Mouse (Mus musculus): ENCODE measurements around the gene Masp2.

DNA sequence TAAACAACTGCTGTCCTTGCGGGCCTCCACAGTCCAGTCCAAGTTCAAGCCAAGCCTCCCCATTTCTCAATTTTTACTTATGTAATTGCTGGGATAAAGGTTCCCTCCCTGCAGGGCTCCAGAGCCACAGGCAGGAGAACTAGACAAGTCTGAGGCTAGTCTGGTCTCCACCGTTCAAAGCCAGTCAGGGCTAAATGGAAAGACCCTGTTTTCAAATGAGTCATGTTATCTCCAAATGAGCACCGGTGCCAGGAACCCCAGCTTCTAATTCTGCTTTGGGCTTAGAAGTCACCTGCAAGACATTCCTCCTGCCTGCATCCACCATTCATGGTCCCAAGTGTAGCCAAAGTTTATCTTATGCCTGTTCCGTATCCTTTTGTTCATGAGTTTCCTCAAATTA, 483 bp upstream of the Masp2 start:
- TF ChIP-seq POLR2A (IDR thresholded peaks at IDR 0.05; ENCODE audit: control insufficient read depth, low read depth, low read length) = no peak
- no peak for TF ChIP-seq CTCF (IDR thresholded peaks at IDR 0.05; ENCODE audit: control insufficient read depth, insufficient read depth, insufficient replicate concordance, low read depth, low read length)
